Mouse (Mus musculus): ENCODE data around the gene Vezf1.

GRCm38 (mm10) chr11:88117356-88118090, 49.4 kb downstream of the Vezf1 start:
- TF ChIP-seq CTCF (IDR thresholded peaks at IDR 0.05; ENCODE audit: low read depth, low read length): no peak
- no peak for TF ChIP-seq TAL1 (conservative IDR thresholded peaks at IDR 0.05; ENCODE audit: low read depth, low read length)
- no peak for TF ChIP-seq GATA1 (IDR thresholded peaks at IDR 0.05; ENCODE audit: borderline replicate concordance, low read length)
- TF ChIP-seq POLR2AphosphoS5 (IDR thresholded peaks at IDR 0.05; ENCODE audit: insufficient replicate concordance, low read depth, low read length): no peak
- TF ChIP-seq GATA2 (IDR thresholded peaks at IDR 0.05; ENCODE audit: borderline replicate concordance, low read depth, low read length): no peak
